Mouse (Mus musculus) left cerebral cortex, adult 2 months (tissue): Measurements from ENCODE around the gene Tob1. TPM values are rescaled to one million over a fixed set of nuclear protein-coding genes. Genes with fewer than 3 reads are reported as not detected.

Experiments
- DNase-seq, 2 experiments: peaks; one replicate each; pipeline ENCODE4 v3.0.0; 2021 to 2022; ENCODE audit warnings: low spot score in 2 of 2, mixed read lengths in 1 of 2; ENCODE audit errors: extremely low spot score in 1 of 2
- H3K27ac ChIP-seq: fragments of 200-600 bp; 2 replicates; pipeline ENCODE4 v1.8.1; 2022
- H3K4me3 ChIP-seq: fragments of 200-600 bp; 2 replicates; pipeline ENCODE4 v1.8.1; 2022
- CTCF ChIP-seq: fragments of 200-600 bp; IDR thresholded peaks from 2 replicates; pipeline ENCODE4 v1.8.1; 2022; ENCODE audit warnings: antibody characterized with exemption, mild to moderate bottlenecking, moderate library complexity
- intact Hi-C: fragments of 180-260 bp; cut with DNase I; formaldehyde crosslinking; loops from one replicate; pipeline ENCODE4 v1.15.1; 2025
- total RNA-seq, 2 experiments: library from RNA; stranded (reverse); gene quantifications; 2 replicates each; pipeline ENCODE4 v1.2.3; 2021

Tob1 gene
- total RNA-seq, 2 experiments from 2014 or later = 42.4 to 47.9 TPM

GRCm38 (mm10) chr11:94213735-94214594 is 2.7 kb downstream of the Tob1 start:
- Histone ChIP-seq H3K27ac (peak overlapping the region; percentile 34; the same call in 1 of the 2 replicates), H3K4me3 (peak overlapping the region; percentile 92)
- no peak for TF ChIP-seq CTCF
- intact Hi-C loops = loop anchor here (5.0 to 10.0 kb wide), 3 partner anchors 247 to 329 kb away; partner anchors contain the start of genes Cacna1g, Gm20390, Mbtd1 and Nme1
- DNase-seq = no peak

- Histone ChIP-seq H3K4me3 (peak overlapping the region; percentile 2; the same call in 1 of the 2 replicates), H3K27ac (no peak overlapping the region)
- TF ChIP-seq CTCF = no peak
- no peak for DNase-seq
- intact Hi-C loops = loop anchor here (10.0 kb wide), 1 partner anchor 331 kb away; the partner anchor contains the start of genes Mbtd1 and Utp18
Observed at GRCm38 (mm10) chr11:94215581-94215980, 4.3 kb downstream of the Tob1 start.

GRCm38 (mm10) chr11:94216247-94216646 is 5.0 kb downstream of the Tob1 start:
- no peak overlapping the region for H3K27ac ChIP-seq
- intact Hi-C loops = loop anchor here (10.0 kb wide), 1 partner anchor 331 kb away; the partner anchor contains the start of genes Mbtd1 and Utp18
- TF ChIP-seq CTCF = no peak
- H3K4me3 ChIP-seq = no peak overlapping the region
- DNase-seq = no peak

- no peak for DNase-seq
- TF ChIP-seq CTCF = no peak
- Histone ChIP-seq H3K4me3 (no peak overlapping the region), H3K27ac (no peak overlapping the region)
- intact Hi-C loops = no loop called here
Observed at GRCm38 (mm10) chr11:94221257-94221656, 10.0 kb downstream of the Tob1 start.

GRCm38 (mm10) chr11:94223531-94223930 is 12.3 kb downstream of the Tob1 start:
- intact Hi-C loops = no loop called here
- TF ChIP-seq CTCF = no peak
- H3K27ac ChIP-seq = no peak overlapping the region
- H3K4me3 ChIP-seq = no peak overlapping the region
- DNase-seq = no peak

GRCm38 (mm10) chr11:94225985-94226384 is 14.7 kb downstream of the Tob1 start:
- peak in 1 of 2 experiments; percentile 36 for DNase-seq
- intact Hi-C loops = loop anchor here (2.0 kb wide), 1 partner anchor 97 kb away; no protein-coding TSS in a partner anchor
- no peak overlapping the region for H3K4me3 ChIP-seq
- peak; percentile 76 for TF ChIP-seq CTCF
- H3K27ac ChIP-seq = no peak overlapping the region

- TF ChIP-seq CTCF = no peak
- H3K4me3 ChIP-seq = no peak overlapping the region
- H3K27ac ChIP-seq = no peak overlapping the region
- intact Hi-C loops = no loop called here
- no peak for DNase-seq
Observed at GRCm38 (mm10) chr11:94228416-94228815, 17.2 kb downstream of the Tob1 start.

- intact Hi-C loops = no loop called here
- DNase-seq = no peak
- Histone ChIP-seq H3K27ac (no peak overlapping the region), H3K4me3 (no peak overlapping the region)
- TF ChIP-seq CTCF = no peak
Observed at GRCm38 (mm10) chr11:94229207-94229960, 18.1 kb downstream of the Tob1 start.

- intact Hi-C loops = no loop called here
- Histone ChIP-seq H3K4me3 (no peak overlapping the region), H3K27ac (no peak overlapping the region)
- no peak for TF ChIP-seq CTCF
- no peak for DNase-seq
Observed at GRCm38 (mm10) chr11:94230244-94230643, 19.0 kb downstream of the Tob1 start.

- Histone ChIP-seq H3K27ac (peak overlapping the region; percentile 77), H3K4me3 (no peak overlapping the region)
- intact Hi-C loops = no loop called here
- peak in 1 of 2 experiments; percentile 37 for DNase-seq
- TF ChIP-seq CTCF = no peak
Observed at GRCm38 (mm10) chr11:94231821-94232552, 20.7 kb downstream of the Tob1 start.

GRCm38 (mm10) chr11:94233405-94233804 is 22.2 kb downstream of the Tob1 start:
- no peak for DNase-seq
- no peak for TF ChIP-seq CTCF
- H3K4me3 ChIP-seq = no peak overlapping the region
- peak overlapping the region; percentile 66; the same call in 1 of the 2 replicates for H3K27ac ChIP-seq
- intact Hi-C loops = no loop called here
